Mouse (Mus musculus) heart, adult 2 months (tissue): ENCODE results near the gene Srrm2.

Experiments
- CTCF ChIP-seq: fragments of 200-600 bp; IDR thresholded peaks from 2 replicates; pipeline ENCODE4 v1.8.1; 2022; ENCODE audit warnings: antibody characterized with exemption, mild to moderate bottlenecking, moderate library complexity
- POLR2A ChIP-seq: fragments of 200-500 bp; IDR thresholded peaks from 2 replicates; pipeline ENCODE4 v1.6.1; 2011; ENCODE audit warnings: mild to moderate bottlenecking, low read depth, low read length, control low read depth; ENCODE audit not compliant: insufficient read depth

DNA sequence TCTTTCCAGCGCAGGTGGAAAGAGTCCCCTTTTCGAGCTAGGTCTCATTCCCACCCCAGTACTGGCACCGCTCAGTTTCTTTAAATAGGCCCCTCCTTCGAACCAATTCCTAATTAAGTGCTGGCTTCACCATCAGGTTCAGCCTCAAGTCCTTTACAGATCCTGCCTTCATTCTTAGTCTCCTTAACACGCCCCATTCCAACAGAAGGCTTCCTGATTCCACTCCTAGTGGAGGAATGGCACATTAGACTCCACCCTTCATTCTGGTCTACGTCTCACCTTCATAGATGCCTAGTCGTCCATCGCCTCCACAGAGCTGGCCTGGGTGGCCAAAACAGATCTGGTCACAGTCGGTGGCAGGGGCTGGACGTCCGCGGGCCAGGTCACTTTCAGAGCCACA, 47.4 kb upstream of the Srrm2 start:
- TF ChIP-seq POLR2A (no peak), CTCF (no peak)
